ENCODE assay signal across 25 mouse cellular contexts in the genomic region with DNA sequence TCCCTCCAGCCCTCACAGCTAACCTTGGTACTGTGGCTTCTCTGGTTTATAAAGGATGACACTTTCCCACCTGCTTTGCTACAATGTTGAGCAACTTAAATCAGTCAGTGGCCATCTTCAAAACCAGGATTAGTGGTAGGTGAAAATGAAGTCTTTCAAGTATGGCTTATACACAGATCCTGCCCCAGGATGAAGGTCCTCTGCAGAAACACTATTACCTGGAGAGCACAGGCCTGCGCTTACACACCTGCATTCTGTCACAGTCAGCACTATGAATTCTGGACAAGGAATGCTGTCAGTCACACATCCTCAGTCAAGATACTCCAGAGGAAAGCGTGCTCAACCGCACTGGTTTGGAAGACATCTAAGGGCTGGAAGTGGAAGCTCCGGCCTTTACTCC.
"Had no signal": no experiment of that assay in that cellular context is flagged by ENCODE, and none has a peak within 500 bp of the region (broad histone marks: within the 10 kb centered on the region; RNA-seq: fewer than 3 reads in every experiment).

No protein-coding gene starts in this region.

- H3K27ac ChIP-seq: embryonic facial prominence, embryonic 10.5 days; embryonic facial prominence, embryonic 12.5 days; embryonic facial prominence, embryonic 13.5 days; embryonic facial prominence, embryonic 15.5 days; forebrain, embryonic 10.5 days; forebrain, embryonic 12.5 days; forebrain, embryonic 13.5 days; forebrain, embryonic 15.5 days; gastrocnemius, adult 2 months; heart, adult 2 months had no signal

- H3K27me3 ChIP-seq: embryonic facial prominence, embryonic 12.5 days; embryonic facial prominence, embryonic 13.5 days; embryonic facial prominence, embryonic 15.5 days; forebrain, embryonic 12.5 days; forebrain, embryonic 13.5 days; forebrain, embryonic 15.5 days had no signal

- H3K4me3 ChIP-seq: embryonic facial prominence, embryonic 10.5 days; embryonic facial prominence, embryonic 12.5 days; embryonic facial prominence, embryonic 13.5 days; embryonic facial prominence, embryonic 15.5 days; erythroblast, embryonic 14.5 days; forebrain, embryonic 10.5 days; forebrain, embryonic 12.5 days; forebrain, embryonic 13.5 days; forebrain, embryonic 15.5 days; gastrocnemius, adult 2 months; heart, adult 2 months had no signal

- DNase-seq: cerebellum, adult 2 months; cerebellum, adult 8-10 months; cerebellum, adult 9-10 months; cerebellum, adult 9-11 months; cerebellum, postnatal 10 days; cerebellum, postnatal 14 days; cerebellum, postnatal 25 days; cerebellum, postnatal 36 days; embryo, embryonic 11 days; forebrain, postnatal 0 days; gastrocnemius, adult 2 months; gastrocnemius, postnatal 10 days; gastrocnemius, postnatal 14 days; gastrocnemius, postnatal 25 days; gastrocnemius, postnatal 36 days; heart, adult 2 months had no signal

- H3K9me3 ChIP-seq: embryonic facial prominence, embryonic 10.5 days; embryonic facial prominence, embryonic 12.5 days; embryonic facial prominence, embryonic 13.5 days; embryonic facial prominence, embryonic 15.5 days; forebrain, embryonic 10.5 days; forebrain, embryonic 12.5 days; forebrain, embryonic 13.5 days; forebrain, embryonic 15.5 days had no signal
